Mouse (Mus musculus) retina, embryonic 14.5 days (tissue): ENCODE measurements at regions not wholly inside any gene's neighbourhood (a gene's known extent, or its start where the extent isn't known, plus 50 kb on each side); places are given as distances from the start of the nearest gene placed in this dataset.

Source experiments
- DNase-seq: peaks from one replicate; pipeline ENCODE4 v3.0.0-alpha.2; 2015; ENCODE audit warnings: low spot score

DNA sequence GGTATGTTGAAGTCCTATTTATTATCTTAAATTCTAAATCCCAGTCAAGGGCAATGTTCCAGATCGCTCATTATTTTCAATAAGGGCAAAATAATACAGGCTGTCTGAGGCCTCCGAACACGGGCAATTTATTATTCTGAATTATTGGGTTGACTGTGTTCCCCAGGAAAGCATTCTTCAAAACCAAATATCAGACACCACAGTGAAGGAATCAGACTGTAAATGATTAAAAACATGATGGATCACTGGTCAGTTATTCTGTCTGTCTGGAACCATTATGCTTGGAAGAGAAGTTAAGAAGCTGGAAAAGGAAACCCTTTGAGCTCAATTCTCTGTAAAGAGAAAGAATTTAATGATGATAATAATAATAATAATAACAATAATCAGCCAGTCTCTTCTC is 417.4 kb upstream of the Dcn start:
- peak; percentile 27 for DNase-seq

DNA sequence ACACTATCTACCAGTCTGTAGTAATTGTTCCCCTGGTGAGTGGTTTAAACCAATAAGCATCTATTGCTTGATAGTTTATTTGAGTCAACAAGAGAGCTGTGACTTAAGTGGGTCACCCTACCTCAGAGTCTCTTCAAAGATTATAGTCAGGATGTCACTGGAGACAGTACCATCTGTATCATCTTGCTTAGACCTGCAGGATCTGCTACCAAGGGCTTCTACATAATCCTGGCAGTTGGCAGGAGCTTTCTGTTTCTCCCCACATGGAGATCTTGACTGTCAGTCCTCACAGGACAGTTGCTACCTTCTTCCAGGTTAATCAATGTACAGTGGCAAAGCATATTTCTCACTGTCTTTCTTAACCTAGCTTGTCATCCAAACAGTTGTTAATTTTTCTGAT is 414.9 kb upstream of the Dcn start:
- no peak for DNase-seq

DNA sequence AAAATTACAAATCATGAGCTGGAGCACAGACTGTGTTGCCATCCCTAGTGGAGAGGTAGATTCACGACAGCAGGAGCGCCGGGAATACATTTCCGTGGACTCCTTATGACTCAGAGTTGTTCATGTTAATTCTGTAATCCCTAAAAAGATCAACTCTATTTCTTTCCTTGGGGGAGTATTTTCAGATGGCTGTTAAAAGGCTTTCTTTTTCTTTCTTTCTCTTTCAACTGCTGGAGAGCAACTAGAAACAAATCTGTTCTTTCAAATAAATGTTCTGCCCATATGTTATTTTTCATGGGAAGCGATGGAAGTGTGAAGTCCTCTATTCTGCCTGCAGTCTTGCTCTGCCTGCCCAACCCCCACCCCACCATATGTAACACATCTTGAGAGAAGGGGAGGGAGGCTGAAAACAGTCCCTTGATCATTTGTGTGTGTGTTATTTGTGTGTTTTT is 401.4 kb upstream of the Dcn start:
- no peak for DNase-seq

DNA sequence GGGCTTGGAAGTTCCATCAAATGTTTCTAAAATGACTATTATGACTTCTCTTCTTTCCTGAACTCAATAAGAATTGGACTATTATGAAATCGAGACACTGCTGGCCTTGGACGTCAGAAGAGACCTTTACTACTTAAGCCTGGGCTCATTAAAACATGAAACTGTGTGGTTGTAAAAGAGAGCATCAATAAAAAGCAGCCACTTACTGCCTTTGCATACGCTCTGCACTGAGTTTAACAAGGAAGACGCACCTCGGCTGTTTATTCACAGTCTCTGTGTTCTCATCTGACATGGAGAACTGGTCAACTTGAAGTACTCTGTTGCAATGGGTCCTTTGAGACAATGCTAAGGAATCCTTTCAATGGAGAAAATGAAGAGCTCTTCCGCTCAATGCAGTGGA is 399.8 kb upstream of the Dcn start:
- DNase-seq: no peak

DNA sequence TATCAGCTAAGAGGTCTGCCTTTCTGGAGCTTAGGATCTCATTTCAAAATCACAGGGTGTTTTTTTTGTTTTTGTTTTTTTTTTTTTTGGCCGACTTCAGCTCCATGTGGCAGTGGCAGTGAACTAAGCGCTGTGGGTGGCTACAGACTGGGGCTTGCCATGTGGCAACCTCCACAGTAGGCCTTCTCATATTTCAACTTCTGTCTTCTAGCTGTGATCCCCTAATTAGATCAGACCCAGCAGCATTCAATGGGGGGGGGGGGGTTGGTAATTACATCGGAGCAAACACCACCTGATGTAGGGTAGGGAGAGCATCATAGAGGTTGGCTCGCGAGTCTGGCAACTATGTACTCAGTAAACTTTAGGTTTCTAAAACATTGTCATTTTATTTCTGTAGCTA is 392.1 kb upstream of the Dcn start:
- no peak for DNase-seq

DNA sequence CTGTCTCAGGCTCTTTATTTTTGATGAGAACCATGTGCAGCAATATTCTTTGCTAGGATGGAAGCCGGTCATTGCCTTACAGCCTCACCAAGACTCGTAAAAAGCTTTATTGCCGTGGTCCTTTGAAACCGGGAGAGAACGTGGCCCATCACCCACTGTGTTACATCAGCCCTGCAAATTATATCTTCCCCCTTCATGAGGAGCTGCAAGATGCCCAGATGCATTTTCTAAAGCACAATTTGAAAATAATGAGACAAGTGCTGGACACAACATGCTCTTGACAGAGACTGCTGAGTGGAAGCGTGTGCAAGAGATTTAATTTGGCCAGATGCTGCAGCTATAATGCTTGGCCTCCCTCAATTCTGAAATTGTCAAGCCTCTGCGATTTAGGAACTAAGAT is 389.2 kb upstream of the Dcn start:
- no peak for DNase-seq

DNA sequence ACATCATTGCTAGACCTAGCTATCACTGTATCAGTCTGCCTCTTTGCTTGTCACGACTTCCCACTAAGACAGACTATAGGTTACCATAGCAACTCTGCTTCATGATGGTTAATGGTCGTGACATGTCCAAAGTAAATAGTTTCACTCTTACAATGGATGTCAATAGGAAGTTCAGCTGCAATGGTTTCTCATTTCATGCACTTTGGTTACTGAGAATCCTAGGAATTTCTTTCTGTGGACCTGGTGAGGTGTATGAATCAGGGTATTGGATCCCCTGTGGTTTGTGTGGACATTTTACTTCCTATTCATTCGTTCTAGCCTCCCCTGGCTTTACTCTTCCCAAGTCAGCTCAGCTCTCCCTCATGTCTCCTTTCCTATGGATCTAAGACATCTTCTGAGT is 385.5 kb upstream of the Dcn start:
- peak; percentile 48 for DNase-seq

DNA sequence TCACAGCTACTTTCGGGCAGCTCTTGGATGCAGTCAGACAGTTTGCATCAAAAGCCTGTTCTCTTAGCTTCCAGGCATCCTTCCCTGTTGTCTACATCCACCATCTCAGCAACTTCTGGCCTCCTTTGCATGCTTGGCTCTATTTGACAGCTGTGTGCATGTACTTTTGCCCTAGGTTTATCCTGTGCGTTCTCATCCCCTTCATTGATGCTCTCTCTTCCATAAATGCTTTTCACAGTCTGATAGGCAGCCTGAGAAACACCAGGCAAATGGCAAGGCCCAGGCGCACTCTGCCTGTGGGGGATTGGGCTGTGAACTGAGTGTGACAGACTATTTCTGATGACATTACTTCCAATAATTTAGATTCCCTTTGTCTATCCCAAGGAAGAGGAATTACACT is 364.9 kb upstream of the Dcn start:
- peak; percentile 56 for DNase-seq

DNA sequence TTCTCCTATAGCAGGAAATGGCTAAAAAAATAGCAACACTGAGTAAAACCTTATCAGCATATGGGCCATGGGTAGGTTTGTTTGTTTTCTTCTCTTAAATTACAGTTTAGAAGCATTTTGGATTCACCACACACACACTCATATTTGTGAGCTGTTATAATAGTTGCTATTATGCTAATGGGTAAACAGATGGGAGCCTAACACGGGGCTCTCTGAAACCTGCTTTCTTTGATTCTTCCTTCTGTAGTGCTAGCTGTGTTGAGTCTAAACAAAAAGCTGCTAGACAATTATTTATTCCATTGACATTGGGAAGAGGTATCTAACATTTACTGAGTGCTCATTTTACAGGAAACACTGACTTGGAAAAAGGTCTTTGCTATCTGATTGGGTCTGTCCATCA is 356.7 kb upstream of the Dcn start:
- no peak for DNase-seq

DNA sequence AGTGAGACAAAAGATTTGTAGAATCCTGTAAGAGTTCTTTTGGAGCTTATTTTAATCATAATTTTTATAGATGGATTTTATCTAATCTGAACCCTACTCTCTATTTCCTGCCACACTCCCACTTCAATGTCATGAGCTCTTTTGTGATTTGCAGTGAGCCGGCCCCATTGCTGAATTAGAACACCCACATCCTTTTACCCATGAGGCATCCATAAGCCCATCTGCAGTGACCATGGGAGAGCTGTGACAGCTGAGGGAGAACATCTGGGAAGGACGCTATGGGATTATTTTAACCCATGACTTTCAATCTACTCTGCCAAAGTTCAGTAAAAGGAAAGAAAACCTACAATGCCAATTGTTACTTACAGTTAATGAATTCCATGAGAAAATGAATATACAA is 337.8 kb upstream of the Dcn start:
- DNase-seq: no peak

DNA sequence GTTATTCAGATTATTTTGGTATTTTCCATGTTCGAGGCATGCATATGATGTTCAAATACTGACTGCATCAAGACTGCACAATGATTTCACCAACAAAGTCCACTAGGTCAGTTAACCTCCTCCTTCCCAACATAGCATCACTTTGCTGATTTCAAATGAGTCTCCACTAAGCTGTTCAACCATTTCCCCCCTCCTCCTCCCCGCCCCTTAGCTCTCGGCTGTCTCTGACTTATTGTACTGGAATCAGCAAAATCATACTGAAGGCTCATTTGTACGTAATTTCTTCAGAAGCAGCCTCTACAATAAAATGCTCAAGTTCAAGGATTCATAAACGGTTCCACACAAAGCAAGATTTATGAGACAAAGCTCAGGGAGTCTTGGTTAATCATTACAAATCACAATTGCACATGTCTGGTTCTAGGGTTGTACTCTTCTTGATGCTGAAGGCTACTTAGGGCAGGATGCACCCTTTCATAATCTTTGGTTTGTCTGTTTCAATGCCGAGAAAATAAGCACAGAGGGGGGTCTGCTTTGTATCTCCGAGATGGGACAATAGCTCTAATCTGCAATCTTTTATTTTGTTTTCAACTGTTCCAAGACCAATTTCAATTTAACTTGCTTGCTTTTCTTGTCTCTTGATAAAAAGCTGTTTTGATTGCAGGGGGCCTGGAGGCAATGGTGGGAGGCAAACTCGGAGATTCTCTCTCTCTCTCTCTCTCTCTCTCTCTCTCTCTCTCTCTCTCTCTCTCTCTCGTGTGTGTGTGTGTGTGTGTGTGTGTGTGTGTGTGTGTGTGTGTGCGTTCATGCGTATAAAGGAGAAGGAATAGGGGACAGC is 320.6 kb upstream of the Dcn start:
- peak; percentile 60 for DNase-seq

DNA sequence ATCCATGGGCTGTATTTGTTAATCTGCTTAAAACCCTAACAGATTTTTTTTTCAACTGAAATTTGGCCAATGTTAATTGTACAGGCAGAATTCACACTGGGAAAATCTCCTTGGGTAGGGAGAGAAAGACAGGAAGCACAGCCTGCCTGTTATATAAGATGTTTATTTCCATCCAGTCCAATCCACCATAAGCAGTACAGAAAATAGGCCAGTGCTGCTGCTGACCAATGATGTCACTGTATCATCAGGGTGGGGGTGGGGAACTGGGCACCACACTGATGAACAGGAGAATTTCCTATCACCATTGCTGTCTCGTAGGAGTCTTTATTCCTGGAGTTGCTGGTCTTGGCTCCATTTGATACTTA is 320.0 kb upstream of the Dcn start:
- peak; percentile 77 for DNase-seq

DNA sequence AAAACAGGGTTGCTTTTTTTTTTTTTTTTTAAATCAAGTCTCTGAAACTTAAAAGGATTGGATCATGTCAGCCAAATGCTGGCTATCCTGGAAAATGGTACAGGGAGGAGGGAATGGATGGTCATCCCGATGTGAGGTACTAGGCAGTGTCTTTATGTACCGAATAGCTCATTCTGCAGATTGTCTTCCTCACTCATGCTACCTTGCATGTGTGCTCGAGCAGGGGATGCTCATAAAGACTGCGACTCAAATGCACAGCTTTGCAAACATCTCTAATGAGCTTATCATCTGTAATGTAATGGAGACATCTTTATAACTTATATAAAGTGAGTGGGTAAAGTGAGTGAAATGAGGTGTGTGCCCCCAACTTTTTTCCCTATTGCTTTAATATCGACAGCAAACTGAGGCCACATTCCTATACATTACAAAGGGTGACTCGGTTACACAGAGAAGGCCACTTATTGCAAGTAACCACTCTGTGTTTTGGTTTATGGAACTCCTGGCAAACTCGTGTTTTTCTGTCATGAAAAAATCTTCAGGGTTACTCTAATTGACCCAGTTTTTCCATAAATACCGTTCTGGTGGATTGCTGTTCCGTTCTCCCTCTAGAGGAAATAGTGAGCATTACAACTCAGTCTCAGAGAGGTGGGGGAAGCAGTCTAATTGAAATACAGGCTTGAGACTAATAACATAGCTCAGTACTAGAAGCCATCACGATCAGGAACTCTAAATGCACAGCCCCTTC is 319.4 kb upstream of the Dcn start:
- DNase-seq: peak; percentile 87

DNA sequence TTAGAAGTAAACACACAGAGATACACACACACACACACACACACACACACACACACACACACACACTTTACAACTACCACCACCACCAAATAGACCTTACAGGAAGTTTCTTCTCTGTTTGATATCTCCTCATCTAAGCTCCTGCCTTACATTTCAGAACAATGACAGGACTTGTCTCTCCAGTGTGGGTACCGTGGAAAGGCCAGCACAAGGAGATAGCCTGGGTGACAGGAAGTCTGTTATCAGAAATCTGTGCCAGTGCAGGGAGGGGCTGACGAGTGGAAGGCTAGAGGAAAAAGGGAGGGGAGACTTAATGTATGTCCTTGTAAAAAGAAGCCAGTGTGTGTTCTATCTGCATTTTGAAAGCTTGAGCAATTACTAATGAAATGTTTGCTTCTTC is 318.5 kb upstream of the Dcn start:
- DNase-seq: no peak

DNA sequence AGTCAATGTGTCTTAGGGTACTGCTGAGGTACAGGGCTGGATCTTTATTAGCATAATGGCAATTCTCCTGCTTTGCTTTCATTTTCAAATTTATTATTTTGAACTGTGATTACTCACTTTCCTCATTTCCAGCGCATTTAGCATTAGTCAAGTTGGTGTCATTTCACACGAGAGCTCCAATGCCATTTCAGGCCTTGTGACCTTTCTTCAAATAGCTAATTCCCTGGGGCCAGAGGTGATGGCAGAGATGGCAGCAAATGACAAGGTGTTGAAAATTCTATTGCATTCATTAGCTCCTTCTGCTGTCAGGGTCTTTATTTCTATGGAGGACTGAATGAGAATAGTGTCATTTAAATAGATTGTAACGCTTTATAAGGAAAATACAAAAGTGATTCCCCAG is 300.9 kb upstream of the Dcn start:
- DNase-seq: no peak

DNA sequence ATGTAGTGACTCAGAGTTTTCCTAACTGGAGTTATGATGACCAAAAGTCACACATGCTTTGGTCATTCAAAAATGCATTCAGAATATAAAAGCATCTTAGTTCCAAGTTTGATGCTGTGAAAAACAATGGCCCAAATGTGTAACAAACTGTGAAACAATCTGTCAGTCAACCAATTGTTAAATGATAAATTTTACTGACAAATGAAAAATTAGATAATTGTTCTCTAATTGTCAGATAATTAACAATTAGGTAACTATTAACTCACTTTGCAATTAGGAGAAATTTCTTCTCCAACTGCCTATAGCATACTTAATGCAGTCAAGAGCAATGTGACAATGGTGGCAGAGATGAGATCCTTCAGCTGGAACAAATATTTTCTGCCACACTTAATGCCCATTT is 289.7 kb upstream of the Dcn start:
- peak; percentile 60 for DNase-seq

DNA sequence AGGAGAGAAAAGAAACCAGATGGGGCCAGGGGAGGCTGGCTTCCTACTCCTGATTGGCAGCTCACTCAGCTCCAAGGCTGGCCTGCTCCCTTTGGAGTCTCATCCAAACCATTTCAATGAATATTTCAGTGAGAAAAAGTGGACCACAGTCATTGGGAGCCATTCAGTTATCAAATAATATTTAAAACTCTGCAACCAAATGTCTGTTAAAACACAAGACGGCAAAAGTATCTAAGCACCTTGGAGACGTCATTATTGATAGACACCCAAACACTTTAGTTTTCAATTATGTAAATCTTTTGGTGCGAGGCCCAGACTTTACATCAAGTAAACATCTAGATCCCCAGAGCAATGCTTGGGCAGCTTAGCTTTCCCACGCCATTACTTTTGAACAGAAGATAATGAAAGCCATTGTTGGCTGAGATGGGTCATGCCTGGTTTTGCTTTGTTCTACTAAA is 268.1 kb upstream of the Dcn start:
- no peak for DNase-seq

DNA sequence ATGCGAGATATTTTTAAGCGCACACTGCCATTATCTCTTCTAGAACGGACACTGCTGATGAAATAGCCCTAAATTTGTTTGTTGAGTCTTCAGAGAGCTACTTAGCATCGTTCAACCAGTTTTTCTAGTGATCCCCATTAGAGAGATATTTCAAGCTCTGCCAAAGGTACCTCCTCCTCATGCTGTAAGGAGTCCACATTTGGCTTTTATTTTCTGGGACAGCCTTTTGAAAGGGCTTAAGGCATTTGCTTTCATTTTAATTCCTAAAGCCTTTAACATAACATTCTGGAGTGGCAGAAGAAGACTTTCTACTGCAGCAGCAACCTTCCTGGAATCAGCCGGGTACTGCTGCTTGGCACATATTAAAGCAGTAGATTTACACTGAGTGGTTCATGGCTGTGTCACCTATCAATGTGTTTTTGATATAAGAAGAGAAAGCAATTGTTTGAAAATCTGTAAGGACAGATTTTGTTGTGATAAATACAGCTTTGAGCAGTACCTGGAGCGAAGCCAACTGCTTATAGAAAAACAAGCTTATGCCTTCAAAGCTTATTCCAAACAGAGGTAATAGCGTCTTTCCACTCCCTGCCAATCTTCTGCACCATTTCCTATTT is 267.5 kb upstream of the Dcn start:
- DNase-seq: no peak

DNA sequence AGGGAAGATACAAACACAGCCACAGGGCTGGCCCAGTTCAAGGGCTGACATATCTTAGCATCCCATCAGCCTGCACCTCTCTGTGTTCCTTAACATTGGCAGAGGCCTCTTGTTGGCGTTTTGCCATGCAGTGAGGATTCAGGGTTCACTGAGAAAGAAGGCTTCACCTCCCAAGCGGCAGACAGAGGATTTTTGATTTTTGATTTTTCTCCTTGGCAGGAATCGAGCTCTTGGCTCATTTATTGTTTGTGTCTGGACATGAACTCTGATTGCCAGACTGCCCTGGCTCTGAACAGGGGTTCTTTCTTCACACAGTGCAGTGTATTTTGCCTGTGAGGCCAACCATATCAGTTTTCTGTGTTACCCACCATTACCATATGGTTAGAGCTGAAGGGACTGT is 259.9 kb upstream of the Dcn start:
- DNase-seq: no peak

DNA sequence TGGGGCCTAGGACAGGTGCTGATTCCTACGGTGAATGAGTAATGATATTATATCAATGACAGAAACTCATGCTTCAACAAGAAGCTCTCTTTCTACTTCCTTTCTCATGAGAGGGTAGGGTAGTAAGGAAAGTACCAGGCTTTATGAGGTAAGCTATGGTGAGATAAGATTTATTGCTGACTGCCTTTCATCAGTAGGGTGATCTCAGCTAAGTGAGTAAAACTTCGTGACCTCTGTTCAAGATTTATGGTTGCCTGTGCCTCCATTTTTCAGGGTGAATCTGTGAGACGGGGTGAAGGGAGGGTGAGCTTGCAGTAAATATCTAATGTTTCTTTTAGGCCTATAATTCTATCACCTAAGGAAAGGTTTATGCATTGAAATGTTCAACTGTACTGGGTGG is 259.0 kb upstream of the Dcn start:
- no peak for DNase-seq

DNA sequence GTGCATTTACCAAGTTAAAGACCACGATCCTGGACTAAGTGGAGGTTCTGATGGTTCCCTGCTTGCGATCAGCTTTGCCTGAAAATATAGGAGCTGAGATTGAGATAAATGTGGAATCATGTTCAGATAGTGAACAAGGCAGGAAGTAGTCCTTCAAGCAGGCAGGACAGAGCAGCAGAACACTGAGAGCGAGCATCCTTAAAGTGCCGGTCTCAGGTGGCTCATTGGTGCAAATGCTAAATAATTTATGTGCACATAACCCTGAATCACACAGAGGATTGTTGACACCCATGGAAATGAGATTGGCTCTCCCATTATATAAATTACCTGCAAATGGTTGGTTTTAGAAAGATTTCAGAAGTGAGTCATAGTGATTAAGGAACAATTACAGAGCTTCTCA is 243.8 kb upstream of the Dcn start:
- DNase-seq: peak; percentile 18

DNA sequence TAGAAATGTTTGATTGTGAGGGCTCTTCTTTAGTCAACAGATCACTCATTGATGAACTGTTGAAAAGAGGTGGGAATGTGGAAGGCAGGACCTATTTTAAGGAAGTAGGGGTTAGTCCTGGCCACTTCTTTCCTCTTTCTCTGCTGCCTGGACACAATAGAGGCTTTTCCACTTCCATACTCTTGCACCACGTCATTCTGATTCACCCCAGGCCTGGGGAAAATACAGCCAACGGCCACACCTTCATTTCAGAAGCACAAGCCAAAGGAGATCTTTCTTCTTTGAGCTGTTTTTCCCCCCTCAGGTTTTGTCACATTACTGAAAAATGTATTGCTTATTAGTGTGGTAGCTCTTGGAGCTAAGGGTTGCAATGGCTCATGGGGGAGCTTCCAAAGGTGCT is 237.9 kb upstream of the Dcn start:
- DNase-seq: no peak

DNA sequence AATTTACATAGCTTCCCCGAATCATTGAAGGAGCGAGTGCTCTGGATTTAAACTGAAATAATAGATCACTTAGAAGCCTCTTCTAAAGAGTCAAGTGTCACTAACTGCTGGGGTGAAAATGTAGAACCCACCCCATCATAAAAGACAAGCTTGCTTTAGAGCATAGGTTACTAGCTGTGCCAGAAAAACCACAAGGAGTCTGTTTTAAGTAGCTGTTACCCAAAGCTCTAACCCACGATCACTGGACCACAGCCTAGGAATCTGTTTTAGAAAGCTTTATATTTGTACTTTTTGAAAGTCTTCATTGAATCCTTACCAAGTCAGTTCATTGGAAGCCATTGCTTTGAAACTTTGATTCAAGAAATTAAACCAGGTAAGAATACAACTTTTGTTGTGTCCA is 233.7 kb upstream of the Dcn start:
- DNase-seq: no peak
